Mouse (Mus musculus) brown adipose tissue, adult 24 weeks (tissue): ENCODE results near the gene Cep112. TPM values are rescaled to one million over a fixed set of nuclear protein-coding genes. Genes with fewer than 3 reads are reported as not detected.

Source experiments
- H3K27ac ChIP-seq: fragments of 200-500 bp; replicated peaks from 2 replicates; pipeline ENCODE4 v1.5.1; 2012; ENCODE audit warnings: low read depth, mild to moderate bottlenecking, low read length
- H3K4me1 ChIP-seq: fragments of 200-500 bp; 2 replicates; pipeline ENCODE4 v1.6.1; 2012; ENCODE audit warnings: low read length, mixed read lengths; ENCODE audit not compliant: control insufficient read depth, insufficient read depth, insufficient read length
- H3K4me3 ChIP-seq: fragments of 200-500 bp; 2 replicates; pipeline ENCODE4 v1.5.1; 2012; ENCODE audit warnings: low read depth, mild to moderate bottlenecking, low read length, moderate library complexity; ENCODE audit not compliant: insufficient read depth
- polyA plus RNA-seq: library from polyadenylated mRNA; stranded (reverse); fragments of >200 nt; gene quantifications from 2 replicates; pipeline ENCODE4 v1.2.4, GENCODE M21; 2012; ENCODE audit not compliant: missing spikeins, insufficient read depth, insufficient read length

The Cep112 gene
- polyA plus RNA-seq = 2.1 and 4.0 TPM in 2 replicates

- H3K4me1 ChIP-seq = no peaks in the 10 kb centered on the region
- H3K4me3 ChIP-seq = peak within 1 kb of the TSS; percentile 63
- H3K27ac ChIP-seq = no peak within 1 kb of the TSS
These were observed at the start of gene Cep112 for GRCm38 (mm10) chr11:108424889-108425591. Gene Cep112 (plus strand): TSS chr11:108425192.

- Histone ChIP-seq H3K4me1 (no peaks in the 10 kb centered on the region), H3K4me3 (no peak overlapping the region), H3K27ac (no peak overlapping the region)
These were observed 48.2 kb upstream of the Cep112 start for GRCm38 (mm10) chr11:108376815-108377214.

- H3K27ac ChIP-seq = no peak overlapping the region
- H3K4me3 ChIP-seq = no peak overlapping the region
These were observed 47.2 kb upstream of the Cep112 start for GRCm38 (mm10) chr11:108377680-108378362.

GRCm38 (mm10) chr11:108378363-108378751 lies 46.6 kb upstream of the Cep112 start:
- Histone ChIP-seq H3K27ac (no peak overlapping the region), H3K4me1 (no peaks in the 10 kb centered on the region), H3K4me3 (no peak overlapping the region)

More at GRCm38 (mm10) chr11:108377680-108378362, 47.2 kb upstream of the Cep112 start:
- H3K4me1 ChIP-seq = no peaks in the 10 kb centered on the region

- no peak overlapping the region for H3K27ac ChIP-seq
- no peaks in the 10 kb centered on the region for H3K4me1 ChIP-seq
- H3K4me3 ChIP-seq = no peak overlapping the region
These were observed 42.3 kb upstream of the Cep112 start for GRCm38 (mm10) chr11:108382664-108383063.

- no peak overlapping the region for H3K27ac ChIP-seq
- H3K4me3 ChIP-seq = no peak overlapping the region
- no peaks in the 10 kb centered on the region for H3K4me1 ChIP-seq
These were observed 39.9 kb upstream of the Cep112 start for GRCm38 (mm10) chr11:108384920-108385665.

GRCm38 (mm10) chr11:108385666-108386024 lies 39.3 kb upstream of the Cep112 start:
- H3K27ac ChIP-seq = no peak overlapping the region
- no peak overlapping the region for H3K4me3 ChIP-seq
- no peaks in the 10 kb centered on the region for H3K4me1 ChIP-seq

- Histone ChIP-seq H3K27ac (no peak overlapping the region), H3K4me1 (no peaks in the 10 kb centered on the region), H3K4me3 (no peak overlapping the region)
These were observed 29.9 kb upstream of the Cep112 start for GRCm38 (mm10) chr11:108395061-108395460.

GRCm38 (mm10) chr11:108396076-108396829 lies 28.7 kb upstream of the Cep112 start:
- Histone ChIP-seq H3K4me3 (no peak overlapping the region), H3K4me1 (no peaks in the 10 kb centered on the region), H3K27ac (no peak overlapping the region)

GRCm38 (mm10) chr11:108409876-108410644 lies 14.9 kb upstream of the Cep112 start:
- Histone ChIP-seq H3K27ac (no peak overlapping the region), H3K4me3 (no peak overlapping the region), H3K4me1 (no peaks in the 10 kb centered on the region)

GRCm38 (mm10) chr11:108416360-108416759 lies 8.6 kb upstream of the Cep112 start:
- Histone ChIP-seq H3K4me3 (no peak overlapping the region), H3K4me1 (no peaks in the 10 kb centered on the region), H3K27ac (no peak overlapping the region)

- H3K4me3 ChIP-seq = no peak overlapping the region
- H3K4me1 ChIP-seq = no peaks in the 10 kb centered on the region
- H3K27ac ChIP-seq = no peak overlapping the region
These were observed 6.5 kb upstream of the Cep112 start for GRCm38 (mm10) chr11:108418540-108418939.

GRCm38 (mm10) chr11:108419242-108419641 lies 5.8 kb upstream of the Cep112 start:
- no peak overlapping the region for H3K4me3 ChIP-seq
- H3K27ac ChIP-seq = no peak overlapping the region
- no peaks in the 10 kb centered on the region for H3K4me1 ChIP-seq

GRCm38 (mm10) chr11:108420751-108421150 lies 4.2 kb upstream of the Cep112 start:
- no peaks in the 10 kb centered on the region for H3K4me1 ChIP-seq
- no peak overlapping the region for H3K27ac ChIP-seq
- no peak overlapping the region for H3K4me3 ChIP-seq
